Mouse (Mus musculus) bone marrow, adult 2 months (tissue): ENCODE measurements around the gene Ccdc14.

Source experiments
- CTCF ChIP-seq: fragments of 200-500 bp; IDR thresholded peaks from 2 replicates; pipeline ENCODE4 v1.5.1; 2011; ENCODE audit warnings: low read length, control low read depth; ENCODE audit not compliant: control insufficient read depth, insufficient read depth
- POLR2A ChIP-seq: fragments of 200-500 bp; IDR thresholded peaks from 2 replicates; pipeline ENCODE4 v1.6.1; 2011; ENCODE audit warnings: low read depth, mild to moderate bottlenecking, control low read depth, low read length, borderline replicate concordance; ENCODE audit not compliant: control insufficient read depth

DNA sequence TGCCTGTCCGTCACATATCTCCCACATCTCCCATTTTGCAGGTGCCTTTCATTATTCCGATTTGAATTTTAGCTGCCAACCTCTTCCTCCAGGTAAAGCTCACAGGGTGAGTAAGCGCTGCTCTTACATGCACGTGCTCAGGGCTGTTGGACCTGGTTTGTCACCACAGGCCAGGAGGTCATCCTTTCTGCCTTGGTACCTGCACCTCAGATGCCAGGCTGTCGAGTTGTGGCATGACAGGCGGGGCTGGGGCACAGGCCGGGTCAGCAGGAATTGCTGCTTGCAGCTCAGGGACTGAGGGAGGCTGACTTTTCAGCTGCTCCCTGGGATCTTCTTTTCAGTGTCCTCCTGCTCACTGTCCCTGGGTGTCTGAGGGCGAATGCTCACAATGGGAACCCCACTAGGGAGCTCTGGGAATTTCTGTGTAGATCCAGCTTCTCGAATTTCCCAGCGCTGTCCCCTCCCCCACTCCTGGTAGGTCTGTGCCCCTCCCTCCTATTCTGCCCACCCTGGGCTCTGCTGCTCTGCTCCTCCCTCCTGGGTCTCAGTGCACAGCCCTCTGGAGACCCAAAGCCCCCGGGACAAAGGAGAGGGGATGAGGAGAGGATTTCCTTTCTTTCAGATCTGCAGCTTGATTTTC, 57.8 kb downstream of the Ccdc14 start:
- TF ChIP-seq CTCF, result no peak
- no peak for TF ChIP-seq POLR2A
